Mouse (Mus musculus): ENCODE measurements around the gene Irs2.

Irs2 gene

DNA sequence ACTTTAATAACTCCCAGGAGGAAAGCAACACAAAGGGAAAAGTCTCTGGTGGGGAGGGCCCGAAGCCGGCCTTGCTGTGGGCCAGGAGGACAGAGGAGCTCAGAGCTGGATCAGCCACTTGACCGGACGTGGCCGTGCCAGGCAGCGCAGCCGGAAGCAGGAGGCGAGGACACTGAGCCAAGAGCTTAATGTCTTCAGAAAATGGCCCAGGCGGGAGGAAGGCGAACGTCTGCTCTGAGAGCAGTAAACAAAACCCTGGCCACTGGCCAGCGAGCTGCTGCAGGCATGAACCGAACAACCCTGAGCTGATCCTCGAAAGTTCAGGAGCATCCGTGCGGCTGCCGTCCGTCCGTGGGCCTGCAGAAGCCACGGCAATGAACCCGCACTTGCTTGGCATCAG lies 29.9 kb downstream of the Irs2 start:
- peaks cover 18% of the 10 kb centered on the region for H3K4me1 ChIP-seq (replicated peaks; ENCODE audit: low read depth, low read length)
- no peaks in the 10 kb centered on the region for H3K9me3 ChIP-seq (ENCODE audit: low read length)
- H3K27me3 ChIP-seq (ENCODE audit: insufficient read depth, low read length) = peaks cover 14% of the 10 kb centered on the region; the same call in 1 of the 2 replicates
- no peaks in the 10 kb centered on the region for H3K36me3 ChIP-seq (ENCODE audit: insufficient read depth, low read length)
- no peak for TF ChIP-seq POU5F1 (IDR thresholded peaks at IDR 0.05; ENCODE audit: borderline replicate concordance, low read length)
- no peak for TF ChIP-seq NANOG (IDR thresholded peaks at IDR 0.05; ENCODE audit: borderline replicate concordance, low read length)
- TF ChIP-seq CTCF (conservative IDR thresholded peaks at IDR 0.05; ENCODE audit: low read length) = no peak
- H3K4me3 ChIP-seq (replicated peaks; ENCODE audit: low read length) = no peak overlapping the region

- Histone ChIP-seq H3K4me1 (replicated peaks; ENCODE audit: low read depth, low read length) (peaks cover 23% of the 10 kb centered on the region), H3K36me3 (ENCODE audit: insufficient read depth, low read length) (no peaks in the 10 kb centered on the region), H3K27me3 (ENCODE audit: insufficient read depth, low read length) (peaks cover 14% of the 10 kb centered on the region; the same call in 1 of the 2 replicates), H3K4me3 (replicated peaks; ENCODE audit: low read length) (no peak overlapping the region), H3K9me3 (ENCODE audit: low read length) (no peaks in the 10 kb centered on the region)
- TF ChIP-seq POU5F1 (IDR thresholded peaks at IDR 0.05; ENCODE audit: borderline replicate concordance, low read length) (no peak), NANOG (IDR thresholded peaks at IDR 0.05; ENCODE audit: borderline replicate concordance, low read length) (no peak), CTCF (conservative IDR thresholded peaks at IDR 0.05; ENCODE audit: low read length) (no peak)
These were observed 30.4 kb downstream of the Irs2 start for GRCm38 (mm10) chr8:10977742-10978376.

GRCm38 (mm10) chr8:10974659-10975058 lies 33.6 kb downstream of the Irs2 start:
- Histone ChIP-seq H3K4me3 (replicated peaks; ENCODE audit: low read length) (no peak overlapping the region), H3K9me3 (ENCODE audit: low read length) (no peaks in the 10 kb centered on the region), H3K36me3 (ENCODE audit: insufficient read depth, low read length) (no peaks in the 10 kb centered on the region), H3K4me1 (replicated peaks; ENCODE audit: low read depth, low read length) (peaks cover 45% of the 10 kb centered on the region), H3K27me3 (ENCODE audit: insufficient read depth, low read length) (peaks cover 17% of the 10 kb centered on the region)
- TF ChIP-seq NANOG (IDR thresholded peaks at IDR 0.05; ENCODE audit: borderline replicate concordance, low read length) = no peak
- TF ChIP-seq CTCF (conservative IDR thresholded peaks at IDR 0.05; ENCODE audit: low read length) = no peak
- TF ChIP-seq POU5F1 (IDR thresholded peaks at IDR 0.05; ENCODE audit: borderline replicate concordance, low read length) = no peak

DNA sequence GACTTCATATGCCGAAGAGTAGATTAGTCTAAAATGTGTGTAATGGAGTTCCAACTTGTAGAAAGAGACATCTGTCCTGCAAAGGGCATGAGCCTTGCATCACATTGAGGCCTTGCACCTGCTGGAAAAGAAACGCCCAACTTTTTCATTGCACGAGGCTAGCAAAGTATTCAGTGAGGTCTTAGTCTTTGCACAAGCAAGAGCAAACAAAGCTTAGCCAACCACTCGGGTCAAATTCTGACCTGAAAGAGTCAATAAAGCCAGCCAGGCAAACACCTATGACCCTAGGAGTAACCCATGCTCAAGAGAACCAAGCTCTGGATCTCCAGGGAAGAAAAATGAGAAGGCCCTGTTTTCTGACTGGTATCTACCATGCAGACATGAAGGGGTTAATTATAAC lies 34.1 kb downstream of the Irs2 start:
- peaks cover 12% of the 10 kb centered on the region for H3K27me3 ChIP-seq (ENCODE audit: insufficient read depth, low read length)
- no peaks in the 10 kb centered on the region for H3K36me3 ChIP-seq (ENCODE audit: insufficient read depth, low read length)
- H3K4me3 ChIP-seq (replicated peaks; ENCODE audit: low read length) = no peak overlapping the region
- no peaks in the 10 kb centered on the region for H3K9me3 ChIP-seq (ENCODE audit: low read length)
- no peak for TF ChIP-seq CTCF (conservative IDR thresholded peaks at IDR 0.05; ENCODE audit: low read length)
- TF ChIP-seq POU5F1 (IDR thresholded peaks at IDR 0.05; ENCODE audit: borderline replicate concordance, low read length) = no peak
- TF ChIP-seq NANOG (IDR thresholded peaks at IDR 0.05; ENCODE audit: borderline replicate concordance, low read length) = no peak
- peaks cover 45% of the 10 kb centered on the region for H3K4me1 ChIP-seq (replicated peaks; ENCODE audit: low read depth, low read length)

DNA sequence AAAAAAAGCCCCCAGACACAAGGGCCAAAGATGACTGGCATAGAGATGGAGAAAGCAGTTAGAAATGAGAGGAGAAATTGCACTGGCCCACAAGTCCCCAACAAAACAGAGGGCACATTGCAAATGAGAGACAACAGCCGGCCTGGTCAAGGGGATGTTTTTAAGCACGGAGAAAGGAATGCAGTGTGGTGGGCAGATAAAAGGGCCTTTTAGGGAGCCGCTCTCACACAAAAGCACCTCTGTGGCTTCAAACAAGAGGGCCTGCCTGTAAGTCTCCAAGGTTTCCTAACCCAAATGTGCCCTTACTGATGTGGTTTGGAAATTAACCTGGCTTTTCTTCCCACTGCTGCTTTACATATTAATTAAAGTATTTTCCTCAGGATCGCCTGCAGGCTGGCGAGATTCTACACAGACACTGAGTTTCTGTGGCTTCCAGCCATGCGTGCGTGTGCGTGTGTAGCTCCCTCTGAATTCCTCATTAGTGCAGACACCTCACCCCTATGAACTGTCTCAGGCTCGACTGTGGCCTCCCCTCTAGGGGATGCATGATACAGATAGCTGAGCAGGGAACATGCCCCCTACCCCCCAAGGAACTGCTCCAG lies 35.3 kb downstream of the Irs2 start:
- Histone ChIP-seq H3K4me3 (replicated peaks; ENCODE audit: low read length) (no peak overlapping the region), H3K27me3 (ENCODE audit: insufficient read depth, low read length) (peaks cover 8% of the 10 kb centered on the region), H3K9me3 (ENCODE audit: low read length) (no peaks in the 10 kb centered on the region), H3K36me3 (ENCODE audit: insufficient read depth, low read length) (no peaks in the 10 kb centered on the region), H3K4me1 (replicated peaks; ENCODE audit: low read depth, low read length) (peaks cover 47% of the 10 kb centered on the region)
- no peak for TF ChIP-seq NANOG (IDR thresholded peaks at IDR 0.05; ENCODE audit: borderline replicate concordance, low read length)
- no peak for TF ChIP-seq CTCF (conservative IDR thresholded peaks at IDR 0.05; ENCODE audit: low read length)
- no peak for TF ChIP-seq POU5F1 (IDR thresholded peaks at IDR 0.05; ENCODE audit: borderline replicate concordance, low read length)

DNA sequence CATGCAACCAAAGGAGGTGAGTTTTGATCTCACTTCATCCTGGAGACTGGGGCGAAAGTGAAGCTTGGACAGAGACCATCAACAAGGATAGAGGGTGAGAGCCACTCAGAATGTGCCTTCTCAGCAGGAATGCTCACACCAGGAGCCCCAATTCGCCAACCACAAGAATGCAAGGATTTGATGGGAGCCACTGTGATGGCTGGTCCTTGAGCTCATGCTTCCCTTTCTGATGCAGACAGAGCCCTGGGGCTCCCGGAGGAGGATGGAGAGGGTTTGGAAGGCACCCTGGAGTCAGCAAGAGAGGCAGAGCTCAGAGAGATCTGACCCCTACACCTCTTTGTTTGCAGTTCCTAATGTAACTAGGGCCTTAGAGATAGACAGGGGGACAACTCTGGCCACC lies 36.3 kb downstream of the Irs2 start:
- Histone ChIP-seq H3K27me3 (ENCODE audit: insufficient read depth, low read length) (peaks cover 8% of the 10 kb centered on the region), H3K36me3 (ENCODE audit: insufficient read depth, low read length) (no peaks in the 10 kb centered on the region), H3K4me1 (replicated peaks; ENCODE audit: low read depth, low read length) (peaks cover 47% of the 10 kb centered on the region), H3K4me3 (replicated peaks; ENCODE audit: low read length) (no peak overlapping the region), H3K9me3 (ENCODE audit: low read length) (no peaks in the 10 kb centered on the region)
- TF ChIP-seq POU5F1 (IDR thresholded peaks at IDR 0.05; ENCODE audit: borderline replicate concordance, low read length) (no peak), CTCF (conservative IDR thresholded peaks at IDR 0.05; ENCODE audit: low read length) (no peak), NANOG (IDR thresholded peaks at IDR 0.05; ENCODE audit: borderline replicate concordance, low read length) (peak; percentile 53; the same call in 1 of the 2 replicates)

DNA sequence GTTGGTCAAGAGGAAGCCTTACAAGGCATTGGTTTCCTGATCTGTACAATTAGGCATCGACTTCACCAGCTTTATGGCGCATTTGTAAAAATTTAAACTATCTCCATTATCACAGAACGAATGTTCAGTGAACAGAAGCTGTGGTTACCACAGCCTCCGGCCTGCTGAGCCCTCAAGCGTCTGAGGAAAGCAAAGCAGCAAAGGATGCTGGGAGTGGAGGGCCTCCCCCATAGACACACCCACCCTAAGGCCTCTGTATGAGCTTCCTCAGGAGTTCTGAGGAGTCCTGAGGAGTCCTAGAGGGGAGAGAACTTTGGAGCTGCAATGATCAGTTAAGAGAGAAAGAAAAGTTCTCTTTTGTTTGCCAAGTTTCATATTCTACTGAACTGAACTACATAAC lies 36.7 kb downstream of the Irs2 start:
- TF ChIP-seq POU5F1 (IDR thresholded peaks at IDR 0.05; ENCODE audit: borderline replicate concordance, low read length) = no peak
- H3K4me1 ChIP-seq (replicated peaks; ENCODE audit: low read depth, low read length) = peaks cover 47% of the 10 kb centered on the region

GRCm38 (mm10) chr8:10970496-10971456 lies 37.5 kb downstream of the Irs2 start:
- Histone ChIP-seq H3K4me3 (replicated peaks; ENCODE audit: low read length) (no peak overlapping the region), H3K27me3 (ENCODE audit: insufficient read depth, low read length) (peaks cover 13% of the 10 kb centered on the region), H3K9me3 (ENCODE audit: low read length) (no peaks in the 10 kb centered on the region), H3K4me1 (replicated peaks; ENCODE audit: low read depth, low read length) (peaks cover 47% of the 10 kb centered on the region), H3K36me3 (ENCODE audit: insufficient read depth, low read length) (no peaks in the 10 kb centered on the region)
- TF ChIP-seq POU5F1 (IDR thresholded peaks at IDR 0.05; ENCODE audit: borderline replicate concordance, low read length) = no peak

More for the DNA sequence above, 36.7 kb downstream of the Irs2 start:
- Histone ChIP-seq H3K4me3 (replicated peaks; ENCODE audit: low read length) (no peak overlapping the region), H3K27me3 (ENCODE audit: insufficient read depth, low read length) (peaks cover 10% of the 10 kb centered on the region), H3K9me3 (ENCODE audit: low read length) (no peaks in the 10 kb centered on the region), H3K36me3 (ENCODE audit: insufficient read depth, low read length) (no peaks in the 10 kb centered on the region)

Data from E14TG2a.4 (cell line).